Mouse (Mus musculus) midbrain, embryonic 16.5 days (tissue): ENCODE results near the gene Adora1. TPM values are rescaled to one million over a fixed set of nuclear protein-coding genes. Genes with fewer than 3 reads are reported as not detected.

Source experiments
- ATAC-seq: fragments of 200-750 bp; cut with Nextera tagmentation; 2 replicates; pipeline ENCODE4 v1.8.0; 2017; ENCODE audit warnings: moderate TSS enrichment
- H3K27ac ChIP-seq: fragments of 300-500 bp; sonication (generic); 2 replicates; pipeline ENCODE4 v1.5.1; 2014; ENCODE audit warnings: mild to moderate bottlenecking, low read length, mixed read lengths
- H3K27me3 ChIP-seq: fragments of 300-500 bp; sonication (generic); 2 replicates; pipeline ENCODE4 v1.6.1; 2014; ENCODE audit warnings: low read depth, low read length, mixed read lengths; ENCODE audit not compliant: control insufficient read depth, insufficient read depth
- H3K36me3 ChIP-seq: fragments of 300-500 bp; sonication (generic); 2 replicates; pipeline ENCODE4 v1.6.1; 2014; ENCODE audit warnings: mild to moderate bottlenecking, low read length, moderate library complexity, mixed read lengths; ENCODE audit not compliant: control insufficient read depth, insufficient read depth
- H3K4me1 ChIP-seq: fragments of 300-500 bp; sonication (generic); 2 replicates; pipeline ENCODE4 v1.6.1; 2014; ENCODE audit warnings: mild to moderate bottlenecking, low read length, mixed read lengths; ENCODE audit not compliant: control insufficient read depth, insufficient read depth
- H3K4me2 ChIP-seq: fragments of 300-500 bp; sonication (generic); 2 replicates; pipeline ENCODE4 v1.6.1; 2014; ENCODE audit warnings: mild to moderate bottlenecking, low read length, mixed read lengths
- H3K4me3 ChIP-seq: fragments of 300-500 bp; sonication (generic); 2 replicates; pipeline ENCODE4 v1.5.1; 2014; ENCODE audit warnings: low read depth, mild to moderate bottlenecking, low read length, moderate library complexity, mixed read lengths
- H3K9ac ChIP-seq: fragments of 300-500 bp; sonication (generic); 2 replicates; pipeline ENCODE4 v1.6.1; 2014; ENCODE audit warnings: low read depth, low read length, mixed read lengths
- H3K9me3 ChIP-seq: fragments of 300-500 bp; sonication (generic); replicated peaks from 2 replicates; pipeline ENCODE4 v1.6.1; 2014; ENCODE audit warnings: mild to moderate bottlenecking, low read length, mixed read lengths; ENCODE audit not compliant: control insufficient read depth, poor library complexity, severe bottlenecking
- WGBS: fragments of 180-500 bp; shearing (Covaris S2); extraction: QIAGEN DNeasy Blood & Tissue Kit; methylation state at CpG from one replicate; pipeline ENCODE4 v1.1.7; 2014; 5-methylcytosine and 5-hydroxymethylcytosine counted together
- polyA plus RNA-seq: library from polyadenylated mRNA; unstranded; fragments of >200 nt; fragmentation: Nextera tagmentation; extraction: Ambion mirVana; gene quantifications from 2 replicates; pipeline ENCODE4 v1.2.1, GENCODE M21; 2015

The Adora1 gene
- polyA plus RNA-seq, 1 experiment from 2014 or later = 26.6 TPM

GRCm38 (mm10) chr1:134215751-134216628, 19.2 kb downstream of the Adora1 start:
- no peak overlapping the region for H3K9ac ChIP-seq
- 22% methylated on average over 11 of the region's 11 CpGs for WGBS
- ATAC-seq = no peak
- no peaks in the 10 kb centered on the region for H3K27me3 ChIP-seq
- H3K4me1 ChIP-seq = no peaks in the 10 kb centered on the region; the same call in 1 of the 2 replicates
- no peaks in the 10 kb centered on the region for H3K9me3 ChIP-seq
- no peak overlapping the region for H3K27ac ChIP-seq
- no peak overlapping the region for H3K4me2 ChIP-seq
- no peaks in the 10 kb centered on the region for H3K36me3 ChIP-seq
- H3K4me3 ChIP-seq = no peak overlapping the region

- no peaks in the 10 kb centered on the region for H3K9me3 ChIP-seq
- H3K4me3 ChIP-seq = no peak overlapping the region
- H3K4me1 ChIP-seq = no peaks in the 10 kb centered on the region; the same call in 1 of the 2 replicates
- H3K27me3 ChIP-seq = no peaks in the 10 kb centered on the region
- WGBS = 57% methylated on average over 7 of the region's 7 CpGs
- no peak overlapping the region for H3K27ac ChIP-seq
- no peak overlapping the region for H3K4me2 ChIP-seq
- H3K36me3 ChIP-seq = no peaks in the 10 kb centered on the region
- no peak for ATAC-seq
- no peak overlapping the region for H3K9ac ChIP-seq
These were observed 20.2 kb downstream of the Adora1 start for GRCm38 (mm10) chr1:134215059-134215458.

GRCm38 (mm10) chr1:134213405-134213804, 21.8 kb downstream of the Adora1 start:
- no peaks in the 10 kb centered on the region for H3K36me3 ChIP-seq
- H3K27me3 ChIP-seq = no peaks in the 10 kb centered on the region
- no peak for ATAC-seq
- H3K4me1 ChIP-seq = no peaks in the 10 kb centered on the region; the same call in 1 of the 2 replicates
- H3K27ac ChIP-seq = no peak overlapping the region
- no peak overlapping the region for H3K4me3 ChIP-seq
- no peak overlapping the region for H3K9ac ChIP-seq
- WGBS = 82% methylated on average over 7 of the region's 7 CpGs
- H3K4me2 ChIP-seq = no peak overlapping the region
- no peaks in the 10 kb centered on the region for H3K9me3 ChIP-seq

- H3K4me1 ChIP-seq = no peaks in the 10 kb centered on the region; the same call in 1 of the 2 replicates
- no peak overlapping the region for H3K9ac ChIP-seq
- H3K36me3 ChIP-seq = no peaks in the 10 kb centered on the region
- no peak for ATAC-seq
- H3K4me3 ChIP-seq = no peak overlapping the region
- H3K4me2 ChIP-seq = no peak overlapping the region
- no peaks in the 10 kb centered on the region for H3K9me3 ChIP-seq
- WGBS = 78% methylated on average over 6 of the region's 6 CpGs
- no peak overlapping the region for H3K27ac ChIP-seq
- no peaks in the 10 kb centered on the region for H3K27me3 ChIP-seq
These were observed 22.9 kb downstream of the Adora1 start for GRCm38 (mm10) chr1:134212351-134212750.

GRCm38 (mm10) chr1:134211631-134212030, 23.6 kb downstream of the Adora1 start:
- Histone ChIP-seq H3K27me3 (no peaks in the 10 kb centered on the region), H3K9ac (no peak overlapping the region), H3K27ac (no peak overlapping the region), H3K9me3 (no peaks in the 10 kb centered on the region), H3K36me3 (no peaks in the 10 kb centered on the region), H3K4me2 (no peak overlapping the region), H3K4me1 (no peaks in the 10 kb centered on the region; the same call in 1 of the 2 replicates), H3K4me3 (no peak overlapping the region)
- no peak for ATAC-seq
- 11% methylated on average over 2 of the region's 2 CpGs for WGBS

GRCm38 (mm10) chr1:134211043-134211442, 24.2 kb downstream of the Adora1 start:
- no peak for ATAC-seq
- WGBS = 80% methylated on average over 6 of the region's 6 CpGs
- H3K27me3 ChIP-seq = no peaks in the 10 kb centered on the region
- H3K27ac ChIP-seq = no peak overlapping the region
- H3K9me3 ChIP-seq = no peaks in the 10 kb centered on the region
- no peaks in the 10 kb centered on the region; the same call in 1 of the 2 replicates for H3K4me1 ChIP-seq
- no peak overlapping the region for H3K4me3 ChIP-seq
- H3K4me2 ChIP-seq = no peak overlapping the region
- H3K9ac ChIP-seq = no peak overlapping the region
- no peaks in the 10 kb centered on the region for H3K36me3 ChIP-seq

GRCm38 (mm10) chr1:134210179-134210755, 25.0 kb downstream of the Adora1 start:
- Histone ChIP-seq H3K9me3 (no peaks in the 10 kb centered on the region), H3K9ac (no peak overlapping the region), H3K4me3 (no peak overlapping the region), H3K4me1 (no peaks in the 10 kb centered on the region), H3K27ac (no peak overlapping the region), H3K27me3 (no peaks in the 10 kb centered on the region), H3K4me2 (no peak overlapping the region), H3K36me3 (no peaks in the 10 kb centered on the region)
- no peak for ATAC-seq
- 45% methylated on average over 6 of the region's 6 CpGs for WGBS

GRCm38 (mm10) chr1:134206085-134206484, 29.1 kb downstream of the Adora1 start:
- H3K27me3 ChIP-seq = no peaks in the 10 kb centered on the region

More at GRCm38 (mm10) chr1:134206085-134206484, 29.1 kb downstream of the Adora1 start:
- no peaks in the 10 kb centered on the region for H3K36me3 ChIP-seq
- no peak overlapping the region for H3K4me3 ChIP-seq
- peaks cover 2% of the 10 kb centered on the region; the same call in 1 of the 2 replicates for H3K4me1 ChIP-seq
- H3K4me2 ChIP-seq = no peak overlapping the region
- no peak overlapping the region for H3K9ac ChIP-seq
- ATAC-seq = no peak
- WGBS = 55% methylated on average over 5 of the region's 5 CpGs
- H3K9me3 ChIP-seq = no peaks in the 10 kb centered on the region
- no peak overlapping the region for H3K27ac ChIP-seq
